Mouse (Mus musculus) thymus, postnatal 4 days (tissue): ENCODE results near the gene Cdkn1a.
"Not testable (repeated sequence)": the region's sequence is repeated elsewhere in the genome, so short reads cannot be mapped to it uniquely, and the experiment has no call there.

Experiments
- DNase-seq: peaks from one replicate; pipeline ENCODE4 v3.0.0; 2021

Cdkn1a gene

DNA sequence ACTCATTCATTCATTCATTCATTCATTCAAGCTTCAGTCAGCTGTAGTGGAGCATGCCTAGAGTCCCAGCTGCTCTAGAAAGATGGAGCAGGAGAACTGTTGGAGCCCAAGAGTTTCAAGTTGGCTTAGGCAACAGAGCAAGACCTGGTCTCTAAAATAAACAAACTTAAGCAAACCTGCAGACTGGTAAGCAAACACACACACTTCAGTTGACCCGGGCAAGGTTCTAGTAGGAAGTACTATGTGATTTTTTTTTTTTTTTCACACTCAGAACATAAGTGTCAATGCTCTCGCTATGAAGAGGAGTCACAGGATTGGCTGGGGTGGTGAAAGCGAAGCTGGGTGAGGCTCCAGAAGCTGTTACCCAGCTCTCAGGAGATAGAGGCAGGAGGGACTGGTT lies 31.2 kb upstream of the Cdkn1a start:
- DNase-seq, result no peak

DNA sequence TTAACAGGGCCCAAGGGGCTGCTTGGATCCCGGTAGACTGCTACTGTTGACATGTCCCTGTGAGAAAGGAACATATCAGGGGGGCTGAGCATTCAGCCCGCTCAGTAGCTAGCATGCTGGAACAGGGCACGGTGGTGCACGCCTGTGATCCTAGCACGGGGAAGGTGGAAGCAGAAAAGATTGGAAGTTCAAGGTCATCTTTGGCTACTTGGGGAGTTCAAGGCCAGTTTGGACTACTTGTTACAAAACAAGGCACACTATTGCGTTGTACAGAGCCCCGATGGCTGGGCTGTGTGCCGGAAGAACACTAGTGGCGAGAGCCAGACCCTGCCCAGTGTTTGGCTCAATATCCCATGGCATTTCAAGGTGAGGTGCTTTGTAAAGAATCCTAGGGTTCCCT lies 29.8 kb upstream of the Cdkn1a start:
- DNase-seq, result no peak

DNA sequence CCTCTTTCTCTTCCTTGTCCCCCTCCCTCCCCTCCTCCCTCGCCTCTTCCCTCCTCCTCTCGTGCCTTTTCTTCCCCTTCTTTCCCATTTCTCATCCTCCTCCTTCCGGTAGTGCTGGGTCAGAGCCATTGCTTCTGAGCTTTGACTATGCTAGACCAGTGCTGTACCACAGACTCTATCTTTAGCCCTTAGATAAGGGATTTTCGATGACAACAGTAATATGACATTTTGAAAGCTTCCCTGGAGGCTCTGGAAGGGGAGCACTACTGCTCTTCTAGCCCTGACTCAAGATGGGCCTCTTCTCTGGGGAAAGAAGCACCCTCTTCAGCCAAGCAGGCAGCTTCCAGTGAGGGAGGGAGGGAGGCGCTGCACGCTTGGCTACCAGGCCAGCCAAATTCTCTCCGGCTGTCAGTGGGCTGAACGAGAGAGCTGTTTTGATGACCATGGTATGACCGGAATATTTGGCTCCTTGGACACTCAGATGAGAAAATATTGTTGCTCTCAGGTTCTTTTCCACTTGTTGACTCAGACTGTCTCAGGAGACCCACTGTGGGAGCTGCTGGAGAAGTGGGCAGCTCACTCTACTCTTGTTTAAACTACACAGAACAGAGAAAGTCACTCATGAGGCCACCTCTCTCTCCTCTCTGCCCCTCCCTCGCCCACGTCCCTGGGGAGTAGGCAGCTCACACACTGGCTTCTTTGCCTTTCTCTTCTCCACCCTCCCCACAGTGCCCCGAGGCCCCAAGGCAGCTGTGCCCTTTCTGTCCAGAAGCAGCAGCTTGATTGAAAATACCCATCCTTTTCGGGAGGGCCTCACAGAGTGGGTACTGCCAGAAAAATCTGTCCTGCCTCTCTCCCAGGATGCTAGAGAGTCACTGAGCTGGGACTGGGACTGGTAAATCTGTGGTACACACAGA lies 28.4 kb upstream of the Cdkn1a start:
- no peak for DNase-seq

DNA sequence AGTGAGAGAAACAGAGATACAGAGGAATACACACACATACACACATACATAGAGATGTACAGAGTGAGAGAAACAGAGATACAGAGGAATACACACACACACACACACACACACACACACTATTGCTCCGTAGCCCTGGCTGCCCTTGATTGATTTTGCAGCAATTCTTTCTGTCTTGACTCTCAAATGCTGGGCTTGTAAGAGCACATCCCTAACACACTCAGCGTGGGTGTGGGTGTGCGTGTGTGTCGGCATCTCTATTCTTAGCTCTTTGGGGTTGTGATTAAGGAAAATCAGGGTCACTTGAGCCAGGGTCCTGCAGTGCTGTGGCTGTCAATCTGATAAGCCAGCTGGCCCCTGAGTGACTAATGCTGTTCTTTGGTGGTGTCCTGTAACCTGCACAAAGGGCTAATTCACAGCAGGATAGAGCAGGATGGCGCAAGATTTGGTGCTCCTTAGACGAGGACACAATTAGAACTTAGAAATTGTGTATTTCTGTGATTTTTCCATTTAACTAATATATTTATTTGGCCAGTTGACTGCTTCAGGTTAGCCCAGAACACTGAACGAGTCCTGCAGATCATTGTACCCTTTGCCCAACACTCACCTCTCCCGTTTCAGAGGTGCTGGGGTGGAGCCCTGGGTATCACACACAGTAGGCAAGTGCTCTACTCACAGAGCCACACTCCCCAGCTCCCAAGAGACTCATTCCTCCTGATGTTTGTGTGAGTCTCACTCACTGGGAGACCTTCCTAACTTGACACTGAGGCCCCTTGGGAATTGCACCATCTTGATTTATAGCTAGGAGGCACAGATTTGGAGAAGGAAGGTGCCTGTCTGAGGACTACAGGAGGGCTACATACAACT lies 27.4 kb upstream of the Cdkn1a start:
- no peak for DNase-seq

DNA sequence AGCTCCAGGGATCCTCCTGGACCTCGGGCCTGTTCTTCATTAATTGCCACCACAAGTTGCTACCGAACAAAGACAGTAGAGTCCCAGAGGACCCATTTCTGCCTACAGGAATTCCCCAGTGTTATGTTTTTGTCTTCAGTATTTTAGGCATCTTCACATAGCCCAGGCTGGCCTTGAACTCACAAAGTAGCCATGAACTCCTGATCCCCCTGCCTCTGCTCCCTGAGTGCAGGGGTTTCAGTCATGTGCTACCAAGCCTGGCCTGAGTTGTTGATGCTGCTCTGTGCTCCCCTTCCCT lies 26.8 kb upstream of the Cdkn1a start:
- no peak for DNase-seq

DNA sequence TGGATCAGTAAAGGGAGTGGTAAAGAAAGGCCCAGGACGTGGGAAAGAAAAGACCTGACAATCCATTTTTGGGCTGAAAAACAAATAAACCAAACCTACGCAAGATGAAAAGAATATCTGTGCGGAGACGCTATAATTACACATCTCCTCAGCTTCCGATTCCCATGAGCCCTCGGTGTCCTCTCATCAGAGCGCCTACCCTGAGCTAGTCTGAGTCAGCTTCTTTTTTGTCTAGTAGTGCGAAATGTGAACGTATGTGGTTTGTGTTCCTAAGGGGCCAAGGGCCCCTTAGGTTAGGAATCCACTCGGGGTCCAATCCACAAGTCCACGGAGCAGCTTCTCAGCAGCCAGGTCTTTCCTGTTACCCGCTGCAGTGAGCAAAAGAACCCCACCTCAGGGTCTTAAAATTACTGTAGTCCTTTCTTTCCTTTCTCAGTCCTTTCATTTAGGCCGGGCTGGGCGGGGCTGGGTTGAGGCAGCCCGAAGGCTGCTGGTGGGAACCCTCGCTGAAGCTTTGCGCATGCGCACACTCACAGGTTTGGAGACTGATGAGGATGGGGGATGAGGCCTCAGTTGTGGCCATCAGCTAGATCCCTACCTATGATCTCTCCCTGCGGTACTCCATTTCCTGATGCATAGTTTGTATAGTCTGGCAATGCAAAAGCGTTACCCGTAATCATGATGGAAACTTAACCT lies 25.4 kb upstream of the Cdkn1a start:
- DNase-seq, result no peak

DNA sequence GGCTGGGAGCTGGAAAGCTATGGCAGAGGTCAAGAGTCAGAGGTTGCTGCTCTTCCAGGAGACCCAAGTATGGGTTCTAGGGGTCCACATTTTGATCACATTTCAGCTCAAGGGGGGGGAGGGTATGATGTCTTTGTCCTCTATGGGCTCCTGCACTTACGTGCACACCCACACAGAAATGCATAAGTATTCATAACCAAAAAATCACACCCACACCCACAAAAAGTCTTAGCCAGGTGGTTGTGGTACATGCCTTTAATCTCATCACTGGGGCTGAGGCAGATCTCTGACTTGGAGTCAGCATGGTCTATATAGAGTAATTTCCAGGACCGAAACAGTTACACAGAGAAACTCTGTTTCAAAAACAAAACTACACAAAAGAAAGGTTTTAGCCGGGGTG lies 24.8 kb upstream of the Cdkn1a start:
- DNase-seq, result no peak

DNA sequence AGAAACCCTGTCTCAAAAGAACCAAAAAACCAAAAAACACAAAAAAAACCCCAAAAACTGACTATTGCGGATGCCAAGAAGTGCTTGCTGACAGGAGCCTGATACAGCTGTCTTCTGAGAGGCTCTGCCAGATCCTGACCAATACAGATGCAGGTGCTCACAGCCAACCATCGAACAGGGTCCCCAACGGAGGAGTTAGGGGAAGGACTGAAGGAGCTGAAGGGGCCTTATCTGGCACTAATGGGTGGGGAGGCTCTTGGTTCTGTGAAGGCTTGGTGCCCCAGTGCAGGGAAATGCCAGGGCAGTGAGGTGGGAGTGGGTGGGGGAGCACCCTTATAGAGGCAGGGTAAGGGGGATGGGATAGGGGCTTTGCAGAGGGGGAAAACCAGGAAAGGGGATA lies 23.4 kb upstream of the Cdkn1a start:
- not testable (repeated sequence) for DNase-seq

DNA sequence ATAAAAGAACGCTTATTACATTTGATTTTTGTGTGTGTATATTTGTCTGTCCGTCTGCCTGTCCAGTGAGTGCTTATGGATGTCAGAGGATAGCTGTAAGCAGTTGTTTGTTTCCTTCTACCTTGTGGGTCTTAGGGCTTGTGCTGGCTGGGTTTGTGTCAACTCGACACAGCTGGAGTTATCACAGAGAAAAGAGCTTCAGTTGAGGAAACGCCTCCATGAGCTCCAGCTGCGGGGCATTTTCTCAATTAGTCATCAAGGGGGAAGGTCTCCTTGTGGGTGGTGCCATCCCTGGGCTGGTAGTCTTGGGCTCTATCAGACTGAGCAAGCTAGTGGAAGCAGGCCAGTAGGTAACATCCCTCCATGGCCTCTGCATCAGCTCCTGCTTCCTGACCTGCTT lies 22.9 kb upstream of the Cdkn1a start:
- DNase-seq, result no peak

DNA sequence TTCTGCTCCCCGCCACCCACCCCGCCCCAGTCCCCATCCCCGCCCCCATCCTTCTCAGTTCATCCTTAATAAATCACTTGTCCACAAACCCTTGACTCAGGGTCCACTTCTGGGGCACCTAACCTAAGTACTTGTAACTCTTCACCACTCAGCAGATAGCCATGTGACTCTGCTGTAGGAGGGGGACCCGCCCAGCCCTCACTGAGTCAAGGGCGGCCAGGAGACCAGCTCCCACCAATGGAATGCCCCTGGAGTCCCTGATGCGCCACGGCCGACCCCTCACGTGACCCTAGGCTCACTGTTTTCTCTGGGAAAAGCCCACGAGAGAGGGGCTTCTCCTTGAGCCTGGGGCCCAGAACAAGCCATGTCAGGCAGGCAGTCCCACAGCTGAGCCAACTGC lies 21.7 kb upstream of the Cdkn1a start:
- no peak for DNase-seq

DNA sequence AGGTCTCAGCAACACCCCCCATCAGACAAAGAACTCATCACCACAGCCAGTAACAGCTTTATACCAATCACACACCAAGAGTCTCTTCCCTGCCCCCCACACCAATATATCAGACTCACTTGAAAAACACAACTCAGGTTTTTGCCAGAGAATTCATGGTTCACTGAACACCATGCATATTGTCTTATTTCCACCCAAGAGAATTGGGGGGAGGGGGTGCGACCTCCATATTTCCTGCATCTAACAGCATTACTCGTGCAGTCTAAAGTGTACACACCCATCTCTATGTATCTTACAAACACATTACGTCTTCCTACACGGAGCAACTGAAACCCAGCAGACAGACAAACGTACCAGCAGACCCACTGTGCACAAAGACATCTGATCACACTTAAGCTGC lies 19.0 kb upstream of the Cdkn1a start:
- DNase-seq, result no peak

DNA sequence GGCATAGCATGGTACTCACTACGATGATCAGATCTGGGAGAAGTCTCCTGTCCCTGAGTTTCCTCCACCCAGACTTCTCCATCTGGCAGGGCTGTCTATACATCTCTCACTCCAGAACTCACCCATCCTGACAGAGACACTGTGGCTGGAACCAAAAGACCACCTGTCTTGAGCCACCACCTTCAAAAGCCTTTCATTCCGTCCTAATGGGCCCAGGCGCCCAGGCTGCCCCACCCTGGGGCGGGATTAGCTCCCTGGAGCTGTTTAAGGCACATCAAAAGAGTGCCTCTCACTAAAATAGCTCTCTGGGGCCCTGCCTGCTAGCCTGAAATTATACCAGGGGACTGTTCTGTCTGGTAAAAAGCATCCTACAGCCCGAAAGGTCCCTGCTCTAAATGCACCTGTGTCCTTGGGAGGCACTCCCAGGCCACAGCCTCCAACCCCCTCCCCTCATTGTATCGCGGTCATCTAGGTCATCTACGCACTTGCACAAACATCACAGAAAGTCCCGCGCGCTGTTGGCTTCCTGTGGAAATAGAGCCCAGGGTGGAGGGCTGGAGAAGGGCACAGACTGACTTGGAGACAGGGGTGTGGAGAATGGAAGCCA lies 18.0 kb upstream of the Cdkn1a start:
- DNase-seq, result no peak

DNA sequence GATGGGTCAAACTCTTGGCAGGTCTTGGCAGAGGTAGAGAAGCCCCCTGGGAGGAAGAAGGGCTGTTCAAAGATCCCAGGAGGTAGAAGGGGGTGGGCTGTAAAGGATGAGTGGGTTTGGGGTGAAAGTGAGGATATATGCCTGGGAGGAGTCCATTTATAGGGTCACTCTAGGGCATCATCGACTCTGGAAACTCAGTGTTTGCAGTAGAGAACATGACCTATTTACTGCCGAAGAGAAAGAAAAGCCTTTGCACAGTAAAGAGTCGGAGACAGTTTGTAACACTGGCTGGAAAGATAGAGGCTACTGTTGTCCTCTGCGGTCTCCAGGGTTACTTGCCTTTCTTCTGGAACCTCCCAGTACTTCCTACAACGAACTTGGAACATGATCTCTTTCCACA lies 17.5 kb upstream of the Cdkn1a start:
- DNase-seq, result no peak

DNA sequence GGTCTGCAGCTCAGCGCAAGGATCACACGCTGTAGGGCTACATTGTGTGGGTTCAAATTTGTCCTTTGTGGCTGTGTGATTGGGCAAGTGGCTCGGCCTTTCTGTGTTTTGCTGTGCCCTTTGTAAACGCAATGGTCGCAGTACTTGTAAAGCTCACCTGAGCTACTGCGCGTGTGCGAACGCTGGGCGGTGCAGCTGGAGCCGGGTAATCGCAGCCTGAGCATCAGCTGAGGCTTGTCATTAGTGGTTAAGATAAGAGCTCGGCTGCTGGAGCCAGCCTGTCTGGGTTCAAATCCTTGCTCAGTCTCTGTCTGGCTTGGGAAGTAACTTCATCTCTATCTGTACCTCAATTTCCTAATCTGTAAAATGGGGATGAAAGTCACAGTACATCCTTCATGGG lies 16.7 kb upstream of the Cdkn1a start:
- peak; percentile 46 for DNase-seq

DNA sequence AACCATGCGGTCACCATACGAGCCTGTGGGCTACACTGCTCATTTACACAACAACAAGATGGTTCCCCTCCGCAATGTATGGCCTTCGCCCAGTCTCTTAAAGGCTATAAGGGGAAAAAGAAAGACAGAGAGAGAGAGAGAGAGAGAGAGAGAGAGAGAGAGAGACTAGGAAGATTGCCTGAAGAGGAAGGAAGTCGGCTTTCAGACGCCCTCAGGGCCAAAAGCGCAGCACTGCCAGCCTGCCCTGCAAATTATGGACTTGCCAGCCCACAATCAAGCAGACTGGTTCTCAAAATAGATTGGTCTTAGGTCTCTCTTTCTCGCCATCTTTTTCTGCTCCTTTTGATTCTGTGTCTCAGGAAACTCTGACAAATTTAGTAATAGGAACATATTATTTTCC lies 14.5 kb upstream of the Cdkn1a start:
- no peak for DNase-seq

DNA sequence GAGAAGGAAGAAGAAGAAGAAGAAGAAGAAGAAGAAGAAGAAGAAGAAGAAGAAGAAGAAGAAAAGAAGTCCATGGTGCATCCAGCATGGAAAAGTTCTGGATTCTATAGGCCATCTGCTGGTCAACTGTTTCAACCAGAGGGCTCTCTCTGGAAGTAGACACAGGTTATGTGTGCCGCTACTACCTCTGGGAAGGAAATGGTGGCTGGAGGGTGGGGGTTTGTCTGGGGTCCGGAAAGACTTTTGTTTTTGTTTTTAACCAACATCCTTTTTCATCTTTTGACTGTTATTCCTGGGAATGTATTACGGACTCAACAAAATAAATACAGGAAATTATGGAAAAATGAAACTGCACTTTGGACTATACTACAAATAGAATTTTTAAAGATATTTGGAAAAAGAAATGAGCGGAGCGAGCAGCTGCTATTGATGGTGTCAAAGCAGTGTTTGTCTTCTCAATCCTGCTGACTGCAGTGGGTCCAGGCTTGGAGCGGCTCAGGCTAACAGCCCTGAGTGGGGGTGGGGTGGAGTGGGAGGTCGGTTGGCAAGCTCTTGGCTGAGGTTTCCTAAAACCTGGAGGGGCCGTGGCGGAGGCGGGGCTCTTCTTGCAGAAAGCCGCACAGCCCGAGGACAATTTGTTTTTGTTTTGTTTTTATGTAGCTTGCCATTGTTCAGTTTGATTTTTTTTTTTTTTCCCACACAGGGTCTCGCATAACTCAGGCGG lies 12.8 kb upstream of the Cdkn1a start:
- peak; percentile 56 for DNase-seq

DNA sequence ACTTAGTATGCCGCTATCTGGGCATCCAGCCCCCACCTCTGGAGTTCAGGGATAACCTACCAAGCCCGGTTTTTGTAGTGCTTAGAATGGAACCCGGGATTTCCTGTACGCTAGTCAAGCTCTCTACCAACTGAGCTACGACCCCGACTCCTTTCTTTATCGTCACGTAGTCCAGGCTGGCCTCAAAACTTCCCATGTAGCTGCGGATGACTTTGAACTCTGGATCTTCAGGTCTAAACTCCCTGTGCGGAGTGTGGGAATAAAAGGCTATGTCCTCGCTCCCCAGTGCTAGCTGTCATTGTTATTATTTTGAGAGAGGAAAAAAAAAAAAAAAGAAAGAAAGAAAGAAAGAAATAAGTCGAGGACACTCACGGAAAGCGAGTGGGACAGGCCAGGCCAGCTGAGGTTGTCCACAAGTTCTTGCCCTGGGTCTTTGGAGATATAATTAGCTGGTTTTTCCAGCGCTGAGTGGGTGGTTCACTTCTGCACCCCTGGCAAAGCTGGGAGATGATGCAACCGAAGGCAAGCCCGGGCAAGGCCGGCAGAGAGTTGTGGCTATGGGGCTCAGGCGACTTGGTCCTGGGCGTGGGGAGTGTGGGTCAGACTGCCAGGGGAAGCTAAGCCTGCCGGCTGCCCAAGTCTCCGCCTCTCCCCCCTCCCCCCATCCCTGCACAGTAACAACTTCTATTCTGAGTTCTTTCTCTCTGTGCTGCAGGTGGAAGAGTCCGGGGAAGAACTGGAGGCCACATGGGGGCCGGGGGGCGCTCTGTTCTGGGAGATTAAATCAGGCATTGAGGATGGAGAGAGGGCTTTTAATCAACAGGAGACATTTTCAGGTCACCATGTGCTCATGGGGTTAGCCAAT lies 12.0 kb upstream of the Cdkn1a start:
- peak; percentile 25 for DNase-seq

DNA sequence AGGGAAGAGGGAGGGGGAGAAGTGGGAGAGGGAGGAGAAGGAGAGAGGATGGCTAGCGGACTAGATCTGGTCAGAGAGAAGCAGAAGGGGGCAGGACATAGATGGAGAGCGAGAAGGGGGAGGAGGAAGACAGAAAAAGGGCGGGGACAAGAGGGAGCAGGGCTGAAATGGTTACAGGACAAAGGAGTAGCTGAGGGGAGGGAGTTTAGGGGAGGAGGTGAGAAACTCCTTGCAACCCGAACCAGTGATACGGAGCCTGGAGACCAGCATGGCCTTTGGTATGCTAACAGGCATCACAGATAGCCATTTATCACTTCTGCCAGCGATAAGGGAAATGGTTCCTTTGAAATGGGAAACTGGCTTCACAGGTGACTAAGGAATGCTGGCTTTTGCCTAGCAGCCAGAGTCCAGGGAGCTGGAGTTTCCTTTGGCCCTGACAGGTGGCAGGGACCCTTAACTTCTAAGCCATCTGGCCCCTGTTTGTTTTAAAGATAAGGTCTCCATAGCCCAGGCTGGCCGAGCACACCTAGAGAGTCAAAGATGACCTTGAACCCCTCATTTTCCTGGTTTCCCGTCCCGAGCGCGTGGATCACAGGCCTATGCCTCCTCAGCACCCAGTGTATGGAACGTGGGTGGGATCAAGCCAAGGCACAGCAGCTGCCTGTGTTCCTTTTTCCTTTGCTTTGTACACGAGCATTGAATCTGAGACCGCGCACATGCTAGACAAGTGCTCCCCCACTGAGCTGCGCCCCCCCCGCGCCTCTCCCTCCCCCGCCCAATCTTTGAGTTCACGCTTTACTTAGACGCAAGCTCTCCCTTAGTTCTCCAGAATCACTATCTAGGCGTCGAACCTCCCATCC lies 9.8 kb upstream of the Cdkn1a start:
- peak; percentile 31 for DNase-seq

DNA sequence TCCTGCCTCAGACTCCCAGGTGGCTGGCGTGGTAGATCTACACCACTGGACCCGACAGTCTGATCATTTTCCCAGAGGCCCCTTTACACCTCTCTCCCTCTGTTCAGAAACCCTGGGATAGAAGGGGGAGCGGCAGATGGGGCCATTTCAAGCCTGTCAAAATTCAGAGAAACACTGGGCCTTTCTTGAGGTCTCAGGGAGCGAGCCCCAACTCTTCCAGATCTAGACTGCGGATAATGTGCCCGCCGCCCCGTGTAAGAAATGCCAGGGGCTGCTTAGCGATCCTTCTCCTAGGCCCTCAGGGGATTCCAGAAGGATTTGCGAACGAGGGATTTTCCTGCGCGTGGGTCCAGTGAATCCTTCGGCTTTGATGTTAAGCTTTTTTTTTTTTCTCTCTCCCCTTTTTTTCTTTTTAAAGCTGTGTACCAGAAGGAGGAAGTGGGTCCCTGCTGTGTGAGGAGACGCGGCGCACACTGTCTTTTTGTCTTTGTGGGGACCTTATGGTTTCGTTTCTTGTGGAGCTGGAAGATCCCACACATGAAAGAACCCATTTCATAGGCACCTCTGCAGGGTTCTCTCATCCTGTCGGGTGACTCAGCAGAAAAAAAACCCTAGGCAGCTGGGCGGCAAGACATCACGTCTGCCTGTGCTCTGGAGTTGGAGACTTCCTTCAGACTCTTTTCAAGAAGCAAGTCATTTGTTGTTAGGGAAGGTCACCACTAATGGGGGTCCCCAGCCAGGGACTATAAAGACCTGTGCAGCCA lies 9.0 kb upstream of the Cdkn1a start:
- DNase-seq, result peak; percentile 56

DNA sequence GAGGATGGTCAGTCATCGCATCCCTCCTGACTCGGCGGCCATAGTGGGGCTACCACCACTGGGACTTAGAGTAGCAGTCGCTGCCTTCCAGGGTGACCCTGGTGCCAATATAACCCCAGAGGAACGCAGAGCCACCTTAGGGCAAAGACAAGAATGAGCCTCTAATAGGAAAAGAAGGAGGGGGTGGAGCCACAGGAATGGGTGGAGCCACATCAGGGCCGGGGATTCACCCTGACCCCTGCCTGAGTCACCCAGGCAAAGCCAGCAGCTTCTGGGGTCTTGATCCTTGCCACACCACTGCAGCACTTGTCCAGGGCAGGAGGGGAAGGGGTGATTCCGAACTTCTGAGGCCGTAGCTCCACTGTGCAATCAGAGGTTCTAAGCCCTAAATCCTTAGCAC lies 7.2 kb upstream of the Cdkn1a start:
- DNase-seq, result peak; percentile 10
